Mouse (Mus musculus): ENCODE data around the gene Saa1.
A peak's percentile ranks its signal among the peaks of the same experiment; 100 is the strongest.

The Saa1 gene

DNA sequence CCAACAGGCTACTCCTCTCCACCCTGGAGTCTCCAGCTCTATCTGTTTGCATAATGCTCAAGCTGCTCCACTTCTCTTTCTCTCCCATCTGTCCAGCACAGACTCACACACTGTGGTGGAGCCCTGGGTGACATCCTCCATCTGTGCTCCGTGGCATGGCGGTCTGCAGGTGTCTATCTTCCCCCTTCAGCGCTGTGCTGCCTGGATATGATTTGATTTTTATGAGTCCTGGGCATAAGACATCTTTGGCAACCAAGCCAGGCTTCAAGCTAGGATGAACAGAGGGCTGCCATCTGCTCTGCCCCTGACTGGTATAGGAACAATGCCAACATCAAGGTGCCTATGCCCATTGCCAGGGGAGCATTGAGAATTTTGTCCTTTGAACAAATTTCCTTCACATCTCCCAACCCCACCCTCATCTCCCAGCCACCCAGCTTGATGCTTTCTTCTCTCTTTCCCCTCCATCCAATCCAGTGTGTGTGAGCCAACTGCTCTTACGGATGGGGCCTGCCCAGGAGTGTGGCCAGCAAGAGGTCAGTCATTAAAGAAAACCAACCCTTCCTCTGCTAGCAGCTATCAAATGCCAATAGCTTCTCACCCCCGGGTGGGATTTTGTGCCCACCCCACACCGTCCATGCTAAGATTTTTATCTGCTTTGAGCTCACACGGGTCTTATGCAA is 24.0 kb downstream of the Saa1 start:
- DNase-seq (ENCODE audit: low spot score in 2 of 2): no peak

DNA sequence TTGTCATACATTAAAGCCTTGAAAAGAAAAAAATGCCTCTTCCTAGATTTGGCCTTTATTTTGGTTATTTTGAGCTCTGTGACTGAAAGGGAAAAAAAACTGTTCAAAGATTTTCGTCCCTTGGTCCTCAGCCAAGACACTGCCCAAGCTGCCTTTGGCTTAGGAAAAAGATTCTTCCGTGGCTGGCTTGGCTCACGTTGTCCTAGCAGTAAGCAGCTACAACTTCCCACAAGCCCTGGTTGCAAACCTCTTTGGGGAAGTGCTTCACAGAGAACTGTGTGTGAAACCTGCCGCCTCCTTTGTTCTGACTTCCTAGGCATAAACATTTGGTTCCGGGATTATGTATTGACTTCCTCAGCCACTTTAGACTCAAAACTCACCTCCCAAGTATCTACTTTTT is 25.9 kb downstream of the Saa1 start:
- DNase-seq (ENCODE audit: low spot score in 2 of 2): no peak

DNA sequence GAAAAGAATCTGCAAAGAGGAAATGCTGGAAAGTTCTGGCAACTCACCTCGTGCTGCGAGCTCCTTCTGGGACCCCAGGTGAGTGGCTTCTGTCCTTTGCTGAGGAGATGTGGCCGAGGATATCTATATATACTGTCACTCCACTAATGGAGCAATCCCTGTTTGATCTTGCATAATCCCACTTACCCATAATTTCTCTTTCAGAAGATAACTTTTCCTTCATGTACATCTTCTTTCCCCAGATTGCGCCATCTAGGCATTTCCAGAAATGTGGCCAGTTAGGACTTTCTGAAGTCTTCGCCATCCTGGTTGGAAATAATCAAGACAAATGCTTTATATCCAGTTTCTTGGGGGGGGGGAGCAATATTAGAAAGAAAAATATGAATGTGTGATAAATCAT is 27.2 kb downstream of the Saa1 start, which contains the start of gene Saa3:
Gene Saa3, minus strand, starts transcription at position 101 of the 400 bp plus-strand sequence.
- DNase-seq (ENCODE audit: low spot score in 2 of 2): no peak

DNA sequence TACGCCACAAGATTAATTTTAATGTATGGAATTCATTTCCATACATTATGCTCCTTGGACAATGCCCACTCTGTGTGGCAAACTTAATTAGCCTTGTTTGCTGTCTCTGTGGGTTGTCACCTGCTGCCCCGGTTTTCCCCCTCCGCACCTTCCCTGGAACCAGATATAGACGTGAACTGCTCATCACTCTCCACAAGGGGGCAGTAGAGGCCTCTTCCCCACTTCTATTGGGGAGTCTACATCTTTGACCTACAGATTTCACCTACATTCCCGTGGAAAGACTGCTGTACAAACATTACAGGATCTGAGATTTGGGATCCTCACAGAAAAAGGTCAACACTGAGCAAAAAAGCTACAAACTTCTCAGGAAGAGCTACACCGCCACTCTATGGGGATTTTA is 28.3 kb downstream of the Saa1 start:
- peak; percentile 28 to 81 for DNase-seq (ENCODE audit: low spot score in 2 of 2)

DNA sequence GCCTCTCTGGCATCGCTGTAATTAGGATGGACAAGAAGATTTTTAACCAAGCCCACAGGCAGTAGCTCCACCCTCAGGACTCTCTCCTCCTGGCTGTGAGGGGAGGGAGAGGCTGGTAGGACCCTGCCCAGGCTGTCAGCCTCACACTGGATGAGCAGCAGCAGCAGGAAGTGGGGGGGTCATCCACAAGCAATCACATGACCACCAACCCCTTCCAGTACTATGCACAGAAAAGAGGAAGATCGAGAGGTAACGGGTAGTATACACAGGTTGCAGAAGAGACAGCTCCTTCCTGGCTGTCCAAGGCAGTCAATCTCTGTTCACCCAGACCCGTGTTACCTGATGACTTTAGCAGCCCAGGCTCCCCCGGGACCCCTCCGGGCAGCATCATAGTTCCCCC is 30.5 kb downstream of the Saa1 start:
- no peak for DNase-seq (ENCODE audit: low spot score in 2 of 2)

DNA sequence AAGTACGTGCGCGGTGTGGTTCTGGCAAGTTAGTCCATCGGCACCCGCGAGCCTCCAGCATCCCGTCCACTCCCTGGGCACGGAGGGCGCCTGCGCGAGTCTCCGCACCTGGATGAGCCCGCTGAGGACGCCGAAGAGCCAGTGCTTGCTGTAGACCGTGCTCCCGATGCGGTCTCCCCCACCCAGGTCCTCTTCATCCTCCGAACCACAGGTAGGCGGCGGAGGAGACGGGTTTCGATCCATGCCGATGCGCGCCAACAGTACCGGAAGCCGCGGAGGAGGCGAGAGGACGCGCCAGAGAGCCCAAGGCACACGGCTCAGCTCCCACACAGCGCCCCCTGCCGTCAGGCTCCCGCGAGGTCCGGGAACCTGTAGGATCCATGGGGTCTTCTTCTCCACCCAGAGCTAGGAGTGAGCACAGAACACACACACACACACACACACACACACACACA is 32.4 kb downstream of the Saa1 start, which contains the start of gene Saal1:
Gene Saal1, minus strand, starts transcription at position 291 of the 455 bp plus-strand sequence.
- DNase-seq (ENCODE audit: low spot score in 2 of 2): peak; percentile 82 to 95

DNA sequence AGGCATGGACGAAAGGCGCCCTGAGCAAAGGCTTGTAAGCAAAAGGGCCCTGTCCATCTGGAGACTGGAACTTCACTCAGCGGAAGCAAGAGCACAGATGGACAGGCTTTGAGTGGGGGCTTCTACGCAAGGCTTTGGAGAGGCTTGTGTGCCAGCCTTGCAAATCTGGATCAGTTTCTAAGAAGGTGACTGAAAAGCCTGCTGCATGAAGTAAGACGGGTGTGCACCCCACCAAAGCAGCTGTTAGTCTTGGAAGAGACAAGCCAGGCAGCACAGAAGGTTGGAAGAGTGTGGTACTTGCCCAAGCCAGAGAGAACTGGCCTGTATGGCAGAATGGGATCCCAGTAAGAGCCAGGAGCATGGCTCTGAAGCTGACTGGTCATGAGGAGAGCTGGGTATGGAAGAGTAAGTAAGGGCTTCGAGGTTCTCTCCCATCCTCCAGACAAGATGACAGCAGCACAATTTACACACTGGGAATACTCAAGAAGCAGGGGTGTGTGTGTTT is 42.2 kb downstream of the Saa1 start:
- no peak for DNase-seq (ENCODE audit: low spot score in 2 of 2)

DNA sequence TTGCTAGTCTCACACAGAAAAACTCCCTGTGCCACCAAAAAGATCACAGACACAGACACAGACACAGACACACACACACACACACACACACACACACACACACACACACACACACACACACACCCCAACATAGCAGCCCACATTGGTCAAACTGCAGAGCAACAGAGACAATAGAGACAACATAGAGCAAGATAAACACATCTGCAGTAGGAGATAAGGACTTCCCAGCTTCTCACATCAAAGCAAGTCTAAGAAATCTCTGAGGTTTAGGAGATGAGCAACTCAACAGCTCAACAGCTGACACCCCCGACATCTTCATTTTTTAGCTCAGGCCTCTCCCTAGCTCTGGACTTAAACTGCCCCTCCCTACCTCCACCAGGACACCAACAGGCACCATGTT is 46.0 kb downstream of the Saa1 start:
- no peak for DNase-seq (ENCODE audit: low spot score in 2 of 2)
